Mouse (Mus musculus): Measurements from ENCODE around the gene Lrrc75b. TPM values are rescaled to one million over a fixed set of nuclear protein-coding genes. Genes with fewer than 3 reads are reported as not detected.

Gene Lrrc75b
- total RNA-seq, 2 experiments from 2014 or later = 0.32 to 0.40 TPM

GRCm38 (mm10) chr10:75504234-75505129, 55.6 kb downstream of the Lrrc75b start:
- DNase-seq (ENCODE audit: low spot score in 2 of 2) = no peak

- DNase-seq (ENCODE audit: low spot score in 2 of 2) = no peak
Observed at GRCm38 (mm10) chr10:75503692-75504091, 56.4 kb downstream of the Lrrc75b start.

DNA sequence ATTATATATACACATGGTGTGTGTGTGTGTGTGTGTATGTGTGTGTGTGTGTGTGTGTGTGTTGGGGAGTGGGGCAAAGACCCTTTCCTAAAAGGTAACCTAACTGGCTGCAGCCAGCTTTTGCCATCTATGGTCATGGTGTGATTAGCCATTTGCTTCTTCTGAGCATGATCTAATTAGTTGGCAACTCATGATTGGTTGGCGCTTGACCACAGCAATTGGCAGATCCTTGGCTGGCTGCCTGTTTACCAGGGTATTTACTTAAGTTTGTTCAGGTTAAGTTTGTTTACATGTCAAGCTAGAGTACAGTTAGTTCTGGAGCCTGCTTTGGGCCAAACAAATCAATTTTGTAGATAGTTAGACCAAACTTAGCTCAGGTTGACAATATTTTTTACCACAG, 58.5 kb downstream of the Lrrc75b start:
- no peak for DNase-seq (ENCODE audit: low spot score in 2 of 2)

DNA sequence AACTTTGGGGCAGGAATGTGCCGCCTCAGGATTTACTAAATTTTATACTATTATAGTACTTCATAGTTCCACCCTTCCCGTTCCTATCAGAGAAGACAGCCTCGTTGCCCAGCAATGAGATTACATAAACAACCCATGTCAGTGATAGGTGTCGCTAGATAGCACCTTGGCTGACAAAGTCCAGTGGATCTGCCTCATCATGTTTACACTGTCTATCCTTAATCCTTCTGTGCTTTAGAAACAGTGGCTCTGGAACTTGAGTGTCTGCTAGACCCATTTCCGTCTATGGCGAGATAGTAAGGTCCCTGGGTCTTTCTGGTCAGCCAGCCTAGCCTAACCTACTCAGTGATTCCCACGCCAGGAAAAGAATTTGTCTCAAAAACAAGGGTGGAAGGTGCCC, 59.8 kb downstream of the Lrrc75b start:
- DNase-seq (ENCODE audit: low spot score in 2 of 2) = no peak

Other genes with a start within 250 kb of the Lrrc75b start
- gene Adora2a, start 243.5 kb downstream of the Lrrc75b start, total RNA-seq (2021) = 1 to 10 TPM; 1.8 to 4.3 TPM
- gene Upb1, start 159.2 kb downstream of the Lrrc75b start, total RNA-seq (2021) = 1 to 10 TPM; 1.1 to 1.5 TPM
- 10 to 100 TPM; 86.1 to 87.1 TPM for gene Snrpd3, start 42.8 kb downstream of the Lrrc75b start, total RNA-seq (2021)
- gene Gucd1, start 42.4 kb downstream of the Lrrc75b start, total RNA-seq (2021) = 10 to 100 TPM; 28.7 to 39.0 TPM
- 1 to 10 TPM in 1 of 2 experiments, not detected in 1; 1.2 TPM for gene Ggt1, start 1.3 kb upstream of the Lrrc75b start, total RNA-seq (2021)
- gene Ggt5, start 29.0 kb upstream of the Lrrc75b start, total RNA-seq (2021) = 1 to 10 TPM; 3.7 to 5.2 TPM
- gene Susd2, start 83.7 kb upstream of the Lrrc75b start, total RNA-seq (2021) = 10 to 100 TPM; 10.4 to 10.7 TPM
- gene Cabin1, start 204.0 kb upstream of the Lrrc75b start, total RNA-seq (2021) = 10 to 100 TPM; 25.8 to 32.3 TPM
- 100 to 1,000 TPM; 137 to 153 TPM for gene Ddt, start 213.1 kb upstream of the Lrrc75b start, total RNA-seq (2021)
- not detected for gene Gm20441, start 220.6 kb upstream of the Lrrc75b start, total RNA-seq (2021)
- gene Gstt3, start 221.1 kb upstream of the Lrrc75b start, total RNA-seq (2021) = 10 to 100 TPM; 19.5 to 30.6 TPM
- 10 to 100 TPM; 57.9 to 82.4 TPM for gene Gstt1, start 238.3 kb upstream of the Lrrc75b start, total RNA-seq (2021)

Measured in adrenal gland, adult 18-20 months (tissue).